Mouse (Mus musculus) CH12F3 (cell line): ENCODE measurements around the gene Rpn1.

Experiments used
- in situ Hi-C: fragments of 300-500 bp; cut with MboI; formaldehyde crosslinking; loops from 2 replicates; pipeline ENCODE4 v1.14.3; 2020; ENCODE audit warnings: low sequenced_read_pairs

The Rpn1 gene

DNA sequence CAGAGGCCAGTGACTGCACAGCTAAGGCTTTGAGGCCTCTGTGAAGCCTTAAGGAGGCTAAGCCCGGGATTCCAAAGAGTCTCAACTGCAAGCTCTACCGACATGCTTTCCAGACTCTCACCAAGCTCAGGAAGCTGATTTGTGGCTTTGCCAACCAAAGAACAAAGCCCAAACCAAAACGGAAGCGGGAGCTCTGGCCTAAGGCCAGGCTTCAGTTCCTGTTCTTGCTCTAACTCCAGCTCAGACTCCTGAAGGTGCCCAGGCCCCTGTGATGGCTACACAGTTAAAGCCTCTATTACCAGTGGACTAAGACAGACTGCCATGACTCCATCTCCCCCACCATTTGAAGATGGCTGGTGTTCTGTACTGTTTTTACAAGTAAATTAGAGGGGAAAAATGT lies 19.2 kb upstream of the Rpn1 start:
- in situ Hi-C loops: no loop called here

DNA sequence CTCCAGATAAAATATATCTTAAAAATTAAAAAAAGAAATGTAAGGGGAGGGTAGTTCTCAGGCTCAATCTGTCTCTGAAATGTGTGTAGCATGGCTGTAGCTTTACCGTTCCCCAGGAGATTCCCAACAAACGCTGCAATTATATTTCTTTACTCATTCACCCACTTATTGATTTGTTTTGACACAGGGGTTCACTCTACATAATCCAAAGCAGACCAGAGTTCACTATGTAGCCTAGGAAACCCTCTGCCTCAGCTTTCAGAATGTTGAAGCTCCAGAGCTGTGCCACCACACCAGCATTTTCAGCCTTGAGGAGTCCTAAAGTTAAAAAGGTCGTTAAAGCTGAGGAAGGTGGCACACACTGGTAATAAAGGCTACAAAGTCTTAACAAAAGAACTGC lies 18.3 kb upstream of the Rpn1 start:
- in situ Hi-C loops: no loop called here

DNA sequence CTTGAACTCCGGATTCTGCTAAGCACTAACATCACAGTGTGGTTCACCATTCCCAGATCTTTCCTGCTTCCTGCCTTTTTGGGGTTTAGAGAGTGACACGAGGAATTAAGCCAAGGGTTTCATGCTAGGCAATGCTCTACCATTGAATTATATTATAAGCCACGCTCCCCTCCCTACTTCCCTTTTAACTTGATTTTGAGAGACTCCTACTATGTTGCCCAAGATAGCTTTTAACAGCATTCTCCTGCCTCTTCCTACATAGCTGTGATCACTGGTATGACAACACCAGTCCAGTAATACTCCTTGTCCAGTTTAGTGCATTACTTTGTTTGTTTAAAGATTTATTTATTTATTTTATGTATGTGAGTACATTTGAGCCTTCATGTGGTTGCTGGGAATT lies 16.6 kb upstream of the Rpn1 start:
- in situ Hi-C loops: no loop called here

DNA sequence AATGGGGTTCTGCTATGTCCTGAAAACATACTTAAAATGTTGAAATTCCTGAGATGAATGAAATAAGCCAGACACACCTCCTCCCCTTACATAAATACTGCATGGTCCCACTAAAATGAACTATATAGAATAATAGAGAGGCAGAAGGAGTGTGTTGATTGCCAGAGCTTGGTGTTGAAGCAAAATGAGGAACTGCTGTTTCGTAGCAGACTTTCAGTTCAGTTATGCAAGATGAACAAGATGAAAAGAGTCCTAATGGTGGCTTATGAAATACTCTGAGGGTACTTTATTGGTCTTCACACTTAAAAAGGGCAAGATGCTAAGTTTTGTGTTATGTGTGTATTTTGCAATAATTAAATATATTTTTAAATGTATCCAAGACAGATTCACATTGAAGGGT lies 15.5 kb upstream of the Rpn1 start:
- in situ Hi-C loops: no loop called here

DNA sequence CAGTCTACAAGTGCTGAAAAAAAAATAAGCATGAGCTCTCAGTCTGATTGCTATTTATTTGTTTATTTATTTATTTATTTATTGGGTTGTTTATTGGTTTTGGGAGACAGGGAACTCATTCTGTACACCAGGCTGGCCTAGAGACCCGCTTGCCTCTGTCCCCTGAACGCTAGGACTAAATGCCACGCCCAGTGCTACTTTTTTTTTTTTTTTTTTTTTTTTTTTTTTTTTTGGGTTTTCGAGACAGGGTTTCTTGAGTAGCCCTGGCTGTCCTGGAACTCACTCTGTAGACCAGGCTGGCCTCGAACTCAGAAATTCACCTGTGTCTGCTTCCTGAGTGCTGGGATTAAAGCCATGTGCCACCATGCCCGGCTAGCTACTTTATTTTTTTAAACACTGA lies 13.8 kb upstream of the Rpn1 start:
- in situ Hi-C loops: no loop called here

DNA sequence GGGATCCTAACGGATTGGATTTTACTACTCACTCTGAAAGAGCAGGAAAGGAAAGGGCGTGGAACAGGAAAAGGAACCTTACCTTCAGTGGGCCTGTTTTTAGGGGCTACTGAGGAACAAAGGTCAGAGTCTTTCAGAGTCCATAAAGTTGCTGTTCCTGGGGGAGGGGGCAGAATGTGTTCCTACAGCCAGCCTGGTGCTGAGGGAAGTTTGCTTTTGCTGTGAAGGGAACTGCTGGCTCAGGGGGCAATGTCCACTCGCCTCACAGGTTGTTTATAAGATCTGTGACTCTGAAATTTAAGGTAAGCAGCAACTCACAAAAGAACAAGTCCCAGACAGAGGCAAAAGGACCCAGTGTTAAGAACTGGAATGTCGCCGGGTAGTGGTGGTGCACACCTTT lies 13.1 kb upstream of the Rpn1 start:
- in situ Hi-C loops: no loop called here

DNA sequence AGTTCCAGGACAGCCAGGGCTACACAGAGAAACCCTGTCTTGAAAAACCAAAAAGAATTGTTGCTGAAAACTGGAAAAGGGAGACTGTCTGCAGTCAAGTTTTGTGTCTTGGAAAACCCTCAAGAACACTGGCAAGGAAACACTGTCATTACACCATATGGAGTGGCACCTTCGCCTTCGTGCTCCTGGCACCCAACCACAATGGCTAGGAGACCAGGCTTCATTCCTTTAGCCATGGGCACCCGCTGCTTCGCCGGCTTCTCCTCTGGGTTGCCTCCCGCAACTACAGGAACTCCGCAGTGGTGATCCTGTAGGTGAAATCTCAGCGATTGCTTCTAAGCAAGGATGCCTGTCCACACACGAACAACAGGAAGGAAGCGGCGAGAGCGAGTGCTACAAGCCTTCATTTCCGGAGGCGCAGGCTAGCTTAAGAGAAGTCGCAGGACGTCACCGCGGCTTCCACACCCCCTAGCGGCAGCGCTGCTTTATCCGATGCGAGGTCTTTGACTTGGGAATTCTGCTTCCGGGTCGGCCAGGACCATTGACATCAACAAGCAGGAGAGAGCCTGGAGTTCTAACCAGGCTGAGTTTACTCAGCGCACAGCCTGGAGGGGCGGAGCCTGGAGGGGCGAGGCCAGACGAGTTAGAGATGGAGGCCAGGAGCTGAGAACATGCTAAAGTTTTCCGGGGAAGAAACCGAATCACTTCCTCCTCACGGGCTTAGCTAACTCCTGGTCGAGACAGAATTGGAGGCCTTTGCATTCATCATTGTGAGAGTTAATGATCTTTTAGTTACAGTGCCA lies 9.3 kb upstream of the Rpn1 start:
- in situ Hi-C loops: no loop called here

DNA sequence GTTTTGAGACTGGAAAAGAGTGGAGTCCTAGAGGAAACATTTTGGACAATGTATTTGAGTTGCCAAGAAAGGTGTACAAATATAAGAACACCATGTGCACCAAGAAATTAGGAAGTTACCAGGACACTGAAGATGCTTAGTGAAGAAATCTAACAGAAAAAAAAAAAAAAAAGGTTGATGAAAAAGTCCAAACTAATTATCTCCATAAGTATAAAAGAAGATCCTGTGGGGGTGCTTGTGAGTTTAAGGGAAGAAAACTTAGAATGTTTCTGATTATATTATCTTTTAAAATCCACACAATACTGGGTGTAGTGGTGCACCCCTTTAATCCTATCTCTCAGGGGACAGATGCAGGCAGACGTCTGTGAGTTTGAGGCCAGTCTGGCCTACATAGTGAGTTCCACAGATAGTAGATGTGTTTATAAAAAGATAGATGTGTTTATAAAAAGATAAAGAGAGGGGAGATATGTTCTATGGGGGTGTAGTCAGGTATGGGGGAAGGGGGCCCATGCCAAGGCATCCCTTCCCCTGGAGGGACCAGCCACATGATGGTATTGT lies 8.2 kb upstream of the Rpn1 start:
- in situ Hi-C loops: no loop called here

DNA sequence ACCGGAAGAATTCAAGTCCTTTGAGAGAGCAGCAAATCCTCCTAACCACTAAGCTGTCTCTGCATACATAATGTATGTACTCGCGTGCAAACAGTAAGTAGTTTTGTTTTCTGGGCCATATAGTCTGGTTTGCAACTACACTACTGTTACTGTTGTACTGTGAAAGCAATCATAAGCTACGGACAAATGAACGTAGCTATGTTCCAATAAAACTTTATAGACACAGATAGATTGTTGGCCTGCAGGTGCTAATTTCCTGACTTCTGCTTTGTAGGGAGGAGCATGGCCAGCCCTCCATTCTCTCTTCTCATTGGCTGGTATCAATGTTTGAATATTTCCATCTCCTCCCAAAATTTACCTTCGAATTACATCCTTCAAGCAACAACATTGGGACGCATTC lies 1.2 kb upstream of the Rpn1 start:
- in situ Hi-C loops: no loop called here

DNA sequence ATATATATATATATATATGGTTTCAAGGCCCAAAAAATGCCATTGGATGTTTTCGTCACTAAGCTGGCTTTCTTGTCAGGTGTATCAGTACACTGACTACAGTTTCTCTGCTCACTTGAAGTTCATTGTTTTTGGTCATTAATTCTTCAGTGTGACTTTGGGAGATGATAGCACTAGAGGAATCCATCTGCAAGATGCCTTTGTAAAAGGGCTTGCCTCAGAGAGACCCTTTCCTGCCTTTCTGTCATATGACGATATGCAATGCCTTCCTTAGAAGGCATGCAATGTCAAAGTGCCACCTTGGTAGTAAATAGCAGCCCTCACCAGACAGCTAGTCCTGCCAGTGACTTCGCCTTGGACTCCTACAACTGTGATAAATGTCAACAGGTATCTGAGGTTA lies 610 bp upstream of the Rpn1 start:
- in situ Hi-C loops: no loop called here

DNA sequence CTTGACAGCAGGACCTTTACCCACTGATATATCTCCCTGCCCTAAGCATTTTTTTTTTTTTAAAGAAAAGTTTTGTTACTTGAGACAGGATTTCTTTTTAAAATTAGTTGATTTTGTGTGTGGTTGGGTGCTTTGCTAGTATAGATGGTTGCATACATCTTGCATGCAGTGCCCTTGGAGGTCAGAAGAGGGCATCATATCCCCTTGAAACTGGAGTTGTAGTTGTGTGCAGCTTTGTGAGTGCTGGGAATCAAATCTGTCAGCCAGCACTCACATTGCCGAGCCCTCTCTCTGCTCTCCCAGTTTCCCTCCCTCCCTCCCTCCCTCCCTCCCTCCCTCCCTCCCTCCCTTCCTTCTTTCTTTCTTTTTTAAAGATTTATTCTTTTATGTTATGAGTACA lies 4.7 kb downstream of the Rpn1 start:
- in situ Hi-C loops: no loop called here

DNA sequence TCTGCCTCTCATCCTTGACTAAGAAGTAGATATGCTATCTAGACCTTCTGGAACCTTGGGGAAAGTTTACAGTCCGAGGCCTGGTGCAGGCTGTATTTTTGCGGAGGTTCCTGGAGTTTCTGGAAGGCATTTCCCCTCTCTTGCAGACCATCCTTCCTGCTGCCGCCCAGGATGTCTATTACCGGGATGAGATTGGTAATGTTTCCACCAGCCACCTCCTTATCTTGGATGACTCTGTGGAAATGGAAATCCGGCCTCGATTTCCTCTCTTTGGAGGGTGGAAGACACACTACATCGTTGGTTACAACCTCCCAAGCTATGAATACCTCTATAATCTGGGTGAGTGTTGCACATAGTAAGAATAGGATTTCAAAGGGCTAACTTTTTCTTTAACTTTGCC lies 11.1 kb downstream of the Rpn1 start:
- in situ Hi-C loops: no loop called here

DNA sequence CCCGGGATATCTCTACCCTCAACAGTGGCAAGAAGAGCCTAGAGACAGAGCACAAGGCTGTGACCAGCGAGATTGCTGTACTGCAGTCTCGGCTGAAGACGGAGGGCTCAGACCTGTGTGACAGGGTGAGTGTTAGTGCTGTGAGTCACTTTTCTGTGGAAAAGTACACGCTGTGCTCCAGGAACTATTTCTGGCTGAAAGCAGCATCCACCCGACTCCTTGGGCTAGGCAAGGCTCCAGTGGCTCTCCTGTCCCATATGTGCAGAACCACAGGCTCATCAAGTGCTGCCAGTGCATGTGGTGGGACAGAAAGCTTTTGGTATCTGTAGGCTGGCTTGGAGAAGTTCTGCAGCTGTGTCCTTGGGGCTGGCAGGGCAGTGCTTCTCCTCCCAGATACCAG lies 17.8 kb downstream of the Rpn1 start:
- in situ Hi-C loops: no loop called here

DNA sequence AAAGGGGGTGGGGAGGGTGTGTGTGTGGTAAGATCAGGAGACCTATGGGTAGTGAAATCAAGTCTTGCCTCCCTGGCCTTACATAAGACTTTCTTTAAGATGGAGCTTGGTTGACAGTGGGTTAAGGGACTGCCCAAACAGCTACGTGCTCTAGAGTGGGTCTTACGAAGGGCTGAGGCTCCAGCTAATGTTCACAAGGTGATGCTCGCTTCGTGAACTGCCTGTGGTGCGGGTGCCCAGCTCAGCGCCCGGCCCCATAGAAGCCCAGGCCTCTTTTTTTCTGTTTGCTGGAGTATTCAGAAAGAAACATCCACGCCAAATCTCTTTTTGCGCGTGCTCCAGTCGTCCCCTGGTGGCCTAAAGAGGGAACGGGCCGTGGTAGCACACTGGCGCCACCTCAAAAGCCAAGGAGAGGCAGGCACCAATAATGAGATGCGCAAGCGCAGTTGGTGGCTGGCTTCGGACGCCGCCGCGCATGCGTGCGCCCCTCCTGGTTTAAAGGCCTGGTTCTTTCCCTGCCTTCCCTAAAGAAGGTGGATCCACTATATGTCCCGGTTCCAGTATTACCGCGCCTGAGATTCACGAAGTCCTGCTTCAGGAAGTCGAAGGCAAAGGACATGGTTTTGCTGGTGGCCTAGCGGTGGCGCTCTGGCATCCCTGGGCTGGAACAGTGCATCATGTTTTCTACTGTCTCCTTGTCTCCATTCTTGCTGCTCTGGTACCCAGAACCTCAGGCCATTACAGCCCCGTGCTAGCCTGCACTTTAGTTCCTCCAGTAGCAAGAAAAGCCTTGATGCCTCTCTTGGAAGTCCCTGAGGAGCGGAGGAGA lies 21.7 kb downstream of the Rpn1 start:
- in situ Hi-C loops: no loop called here

DNA sequence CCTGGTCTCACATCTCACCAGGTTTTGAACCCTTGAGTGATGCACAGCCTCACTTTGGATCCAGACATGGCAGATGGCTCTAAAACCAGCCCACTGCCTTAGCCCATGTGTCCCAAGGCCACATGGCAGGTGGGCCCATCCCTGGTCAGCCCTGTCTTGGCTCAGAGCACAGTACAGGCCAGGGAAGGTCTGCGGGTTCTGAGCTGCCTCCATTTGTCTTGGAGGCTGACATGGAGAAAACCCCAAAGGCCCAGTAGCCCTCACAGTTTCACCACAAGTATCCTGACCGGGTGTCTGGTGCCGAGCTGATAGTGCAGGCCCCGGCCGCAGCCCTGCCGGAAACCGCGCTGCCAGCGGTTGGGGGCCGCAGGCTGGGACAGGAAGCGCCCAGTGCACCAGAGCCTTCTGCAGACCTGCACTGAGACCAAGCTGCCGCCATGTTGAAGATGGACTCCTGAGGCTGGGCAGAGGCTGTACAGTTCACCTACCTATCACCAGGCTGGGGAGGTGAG lies 22.4 kb downstream of the Rpn1 start:
- in situ Hi-C loops: no loop called here

DNA sequence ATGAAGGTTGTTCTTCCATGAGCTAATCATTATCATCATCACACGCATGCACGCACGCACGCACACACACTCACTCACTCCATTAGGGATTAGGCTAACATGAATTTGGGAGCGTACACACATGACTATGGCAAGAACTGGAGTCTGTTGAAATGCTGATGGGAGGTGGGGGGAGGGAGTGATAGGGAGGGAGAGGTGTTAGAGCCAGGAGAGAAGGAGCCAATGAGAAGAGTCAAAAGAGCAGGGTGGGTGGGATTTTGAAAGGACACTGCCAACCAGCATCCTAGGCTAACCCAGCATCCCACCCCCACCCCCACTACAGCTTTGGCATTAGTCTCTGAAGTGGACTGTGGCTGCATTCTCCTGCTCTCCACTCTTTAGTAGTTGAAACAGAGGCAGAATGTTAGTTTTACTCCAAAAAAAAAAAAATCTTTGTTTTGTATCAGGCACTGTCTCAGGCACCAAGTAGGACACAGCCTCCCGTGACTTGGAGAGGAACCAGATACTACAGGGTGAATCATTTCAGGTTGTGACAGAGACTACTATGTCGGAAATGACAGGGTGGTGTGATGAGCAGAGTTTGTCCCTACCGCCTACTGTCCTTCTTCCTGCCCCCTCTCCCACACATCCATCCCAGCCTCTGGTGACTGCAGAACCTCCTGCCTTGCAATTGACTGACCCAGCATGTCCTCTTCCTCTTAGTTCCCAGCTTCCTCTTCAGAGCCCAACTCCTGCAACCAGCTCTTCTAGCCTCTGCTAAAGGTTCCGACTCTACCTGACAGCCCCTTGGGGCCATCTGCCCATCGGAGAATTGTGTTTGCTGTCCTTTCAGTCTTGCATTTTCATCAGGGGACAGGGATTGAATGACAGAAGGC lies 23.6 kb downstream of the Rpn1 start:
- in situ Hi-C loops: no loop called here

DNA sequence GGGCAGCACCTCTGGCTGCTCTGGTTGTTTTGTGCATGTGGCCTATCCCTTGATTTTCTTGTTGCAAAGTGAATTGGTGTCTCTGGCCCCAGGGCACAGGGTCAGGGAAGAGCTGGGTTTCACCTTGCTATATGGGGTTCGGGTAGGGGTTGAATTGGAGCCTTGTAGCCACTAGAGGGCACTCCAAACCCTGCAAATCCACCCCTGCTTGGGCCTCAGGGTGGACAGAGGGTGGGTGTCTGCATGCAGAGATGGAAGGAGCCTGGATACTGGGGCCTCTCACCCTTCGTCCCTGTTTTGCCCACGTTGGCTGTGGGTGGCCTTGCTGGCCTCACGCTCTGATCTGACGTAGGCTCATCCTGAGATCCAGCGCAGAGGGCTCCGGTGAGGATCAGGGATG lies 28.9 kb downstream of the Rpn1 start:
- in situ Hi-C loops: no loop called here

DNA sequence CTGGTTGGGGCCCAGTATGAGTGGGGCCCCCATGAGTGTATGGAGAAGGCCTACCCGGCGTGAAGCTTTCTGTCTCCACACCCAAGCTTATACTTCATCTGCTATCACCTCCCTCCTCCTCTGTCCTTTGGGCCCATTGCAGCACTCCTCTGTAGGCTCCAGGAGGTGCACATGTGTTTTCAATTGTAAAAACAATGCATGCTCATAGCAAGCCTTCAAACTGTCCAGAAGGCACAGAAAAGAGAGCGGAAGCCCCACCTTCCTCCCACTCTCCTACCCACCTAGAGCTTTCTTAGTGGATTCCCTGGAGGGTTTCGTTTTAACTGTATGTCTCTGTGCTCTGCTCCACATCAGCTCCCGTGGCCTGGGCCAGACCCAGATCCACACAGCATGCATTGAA lies 30.1 kb downstream of the Rpn1 start:
- in situ Hi-C loops: no loop called here

DNA sequence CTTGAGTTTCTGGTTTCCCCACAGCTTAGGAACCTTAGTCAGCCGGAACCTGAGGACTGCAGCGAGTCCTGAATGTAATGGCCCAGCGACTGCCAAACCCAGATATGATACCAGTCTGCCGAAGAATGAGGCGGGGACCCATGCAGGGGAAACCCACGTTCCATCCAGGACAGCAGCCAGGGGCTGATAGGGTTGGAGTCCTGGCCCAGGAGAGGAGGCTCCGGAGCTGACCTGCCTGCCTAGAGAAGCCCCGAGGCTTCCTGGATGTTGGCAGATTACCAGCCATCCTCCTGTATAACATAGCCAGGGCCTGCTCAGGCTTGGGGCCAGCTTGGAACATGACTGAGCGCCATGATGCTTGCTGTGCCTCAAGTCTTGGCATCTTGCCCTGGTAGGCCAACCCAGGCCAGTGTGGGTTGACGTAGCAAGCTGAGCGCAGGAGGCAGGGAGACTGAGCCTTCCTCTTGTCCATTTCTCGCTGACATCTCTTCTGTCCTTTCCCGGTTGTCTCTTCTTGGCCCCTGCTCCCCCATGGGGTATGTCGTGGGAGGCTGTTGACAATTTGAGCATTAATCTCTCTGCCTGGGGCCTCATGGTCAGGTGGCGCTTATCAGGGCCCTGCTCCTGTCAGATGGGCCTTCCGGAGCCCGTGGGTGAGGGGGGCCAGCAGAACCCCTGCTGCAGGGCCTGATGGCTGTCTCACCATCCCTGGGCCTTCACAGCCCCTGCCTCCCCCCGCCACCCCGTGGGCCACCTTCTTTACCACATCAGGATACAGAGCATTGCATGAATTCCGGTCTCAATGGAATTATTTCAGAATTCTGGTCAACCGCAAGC lies 32.3 kb downstream of the Rpn1 start:
- in situ Hi-C loops: no loop called here

DNA sequence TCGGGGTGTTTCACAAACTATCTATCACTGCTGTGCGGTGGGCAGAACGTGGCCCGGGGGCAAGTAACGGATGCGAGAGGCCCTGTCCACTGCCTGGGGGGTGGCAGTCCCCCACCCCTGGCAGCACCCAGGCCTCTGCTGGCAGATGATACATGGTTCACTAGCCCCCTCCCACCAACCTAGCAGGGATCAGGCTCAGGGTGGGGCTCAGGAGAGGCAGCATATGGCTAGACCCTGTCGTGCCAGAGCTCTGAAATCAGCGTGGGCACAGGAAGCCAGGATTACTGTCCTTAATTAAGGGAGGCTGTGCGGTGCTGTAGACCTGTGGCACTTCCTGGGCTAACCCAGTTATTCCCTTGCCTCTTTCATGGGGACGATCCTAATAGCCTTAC lies 32.9 kb downstream of the Rpn1 start:
- in situ Hi-C loops: no loop called here
